Mouse (Mus musculus) ES-E14 (cell line): ENCODE results near the gene Med13l.

Source experiments
- CHD2 ChIP-seq: IDR thresholded peaks from 2 replicates; pipeline ENCODE4 v1.6.1; 2014; ENCODE audit warnings: mild to moderate bottlenecking, low read depth, low read length, inconsistent platforms
- HCFC1 ChIP-seq: IDR thresholded peaks from 2 replicates; pipeline ENCODE4 v1.6.1; 2012; ENCODE audit warnings: low read length, inconsistent platforms, borderline replicate concordance; ENCODE audit not compliant: insufficient read depth
- ZC3H11A ChIP-seq: IDR thresholded peaks from 2 replicates; pipeline ENCODE4 v1.6.1; 2012; ENCODE audit warnings: low read depth, mild to moderate bottlenecking, inconsistent platforms, low read length, borderline replicate concordance

DNA sequence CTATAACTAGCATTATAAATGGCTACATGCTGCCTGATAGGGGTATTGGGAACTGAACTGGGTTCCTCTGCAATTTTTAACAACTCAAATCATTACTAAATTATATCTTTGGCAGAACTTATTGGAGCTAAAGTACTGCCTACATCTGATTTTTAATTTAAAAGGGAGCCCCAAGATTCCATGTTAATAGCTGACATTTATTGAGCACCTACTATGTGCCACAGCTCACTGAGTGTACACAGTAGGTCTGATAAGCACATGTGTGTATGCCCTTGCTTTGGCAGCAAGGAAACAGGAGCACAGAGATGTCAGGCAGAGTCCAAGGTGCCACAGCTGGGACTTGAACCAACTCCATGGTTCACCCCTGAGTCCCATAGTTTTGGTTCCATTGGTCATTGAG, 7.2 kb upstream of the Med13l start:
- TF ChIP-seq HCFC1 (no peak), CHD2 (no peak), ZC3H11A (no peak)
